Mouse (Mus musculus) lung, embryonic 14.5 days (tissue): Measurements from ENCODE around the gene Rnf43. TPM values are rescaled to one million over a fixed set of nuclear protein-coding genes. Genes with fewer than 3 reads are reported as not detected.

Source experiments
- ATAC-seq: fragments of 200-750 bp; cut with Nextera tagmentation; 2 replicates; pipeline ENCODE4 v1.8.0; 2017; ENCODE audit warnings: mild to moderate bottlenecking, moderate TSS enrichment, moderate library complexity; ENCODE audit not compliant: insufficient read depth
- DNase-seq: peaks from one replicate; pipeline ENCODE4 v3.0.0-alpha.2; 2015
- H3K27ac ChIP-seq: fragments of 300-500 bp; sonication (generic); 2 replicates; pipeline ENCODE4 v1.5.1; 2014; ENCODE audit warnings: low read depth, mild to moderate bottlenecking, moderate library complexity
- H3K27me3 ChIP-seq: fragments of 300-500 bp; sonication (generic); 2 replicates; pipeline ENCODE4 v1.6.1; 2014; ENCODE audit warnings: low read length, control low read depth; ENCODE audit not compliant: insufficient read depth
- H3K36me3 ChIP-seq: fragments of 300-500 bp; sonication (generic); 2 replicates; pipeline ENCODE4 v1.6.1; 2014; ENCODE audit warnings: control low read depth; ENCODE audit not compliant: insufficient read depth
- H3K4me1 ChIP-seq: fragments of 300-500 bp; sonication (generic); 2 replicates; pipeline ENCODE4 v1.6.1; 2014; ENCODE audit warnings: antibody characterized with exemption, control low read depth; ENCODE audit not compliant: insufficient read depth
- H3K4me2 ChIP-seq: fragments of 300-500 bp; sonication (generic); 2 replicates; pipeline ENCODE4 v1.6.1; 2014; ENCODE audit warnings: mild to moderate bottlenecking
- H3K4me3 ChIP-seq: fragments of 300-500 bp; sonication (generic); 2 replicates; pipeline ENCODE4 v1.5.1; 2014; ENCODE audit warnings: low read depth, low read length
- H3K9ac ChIP-seq: fragments of 300-500 bp; sonication (generic); 2 replicates; pipeline ENCODE4 v1.6.1; 2014
- H3K9me3 ChIP-seq: fragments of 300-500 bp; sonication (generic); 2 replicates; pipeline ENCODE4 v1.6.1; 2016; ENCODE audit warnings: low read depth, low read length, control low read depth
- CTCF ChIP-seq: IDR thresholded peaks from 2 replicates; pipeline ENCODE4 v1.5.1; 2016; ENCODE audit warnings: antibody characterized with exemption, low read depth
- WGBS: fragments of 180-500 bp; shearing (Covaris S2); extraction: QIAGEN DNeasy Blood & Tissue Kit; methylation state at CpG from one replicate; pipeline ENCODE4 v1.1.7; 2014; 5-methylcytosine and 5-hydroxymethylcytosine counted together
- polyA plus RNA-seq: library from polyadenylated mRNA; unstranded; fragments of >200 nt; fragmentation: Nextera tagmentation; extraction: Ambion mirVana; gene quantifications from 2 replicates; pipeline ENCODE4 v1.2.1, GENCODE M21; 2014

Gene Rnf43
- polyA plus RNA-seq, 1 experiment from 2014 or later, result 21.5 TPM

DNA sequence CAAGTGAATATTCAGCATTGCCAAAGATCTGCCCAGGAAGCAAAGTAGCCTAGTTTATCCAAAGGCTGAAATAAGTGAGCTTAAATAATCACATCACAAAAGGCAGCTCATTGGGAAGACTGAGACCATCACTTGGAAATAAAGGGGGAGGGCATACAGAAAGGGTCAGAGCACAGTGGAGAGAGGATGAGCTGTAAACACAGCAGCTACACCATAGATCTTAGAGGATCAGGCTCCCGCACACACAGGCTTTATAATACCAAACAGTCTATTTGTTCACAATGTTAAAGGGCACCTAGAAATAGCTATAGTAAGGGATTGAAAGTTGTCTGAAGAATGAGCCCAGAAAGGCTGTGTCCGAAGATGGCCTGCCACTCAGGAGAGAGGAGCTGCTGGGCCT, 23.7 kb upstream of the Rnf43 start:
- Histone ChIP-seq H3K4me1 (peaks cover 2% of the 10 kb centered on the region; the same call in 1 of the 2 replicates), H3K9ac (peak overlapping the region; percentile 71), H3K27ac (peak overlapping the region; percentile 46; the same call in 1 of the 2 replicates), H3K36me3 (0 out of 2 replicates have a peak, but pooled peaks cover 7% of the 10 kb centered on the region), H3K9me3 (no peaks in the 10 kb centered on the region), H3K27me3 (no peaks in the 10 kb centered on the region), H3K4me2 (peak overlapping the region; percentile 74), H3K4me3 (peak overlapping the region; percentile 43)
- ATAC-seq (peak; percentile 70; the same call in 1 of the 2 replicates), DNase-seq (no peak)
- WGBS, result 17% methylated on average over 2 of the region's 2 CpGs
- TF ChIP-seq CTCF, result no peak

DNA sequence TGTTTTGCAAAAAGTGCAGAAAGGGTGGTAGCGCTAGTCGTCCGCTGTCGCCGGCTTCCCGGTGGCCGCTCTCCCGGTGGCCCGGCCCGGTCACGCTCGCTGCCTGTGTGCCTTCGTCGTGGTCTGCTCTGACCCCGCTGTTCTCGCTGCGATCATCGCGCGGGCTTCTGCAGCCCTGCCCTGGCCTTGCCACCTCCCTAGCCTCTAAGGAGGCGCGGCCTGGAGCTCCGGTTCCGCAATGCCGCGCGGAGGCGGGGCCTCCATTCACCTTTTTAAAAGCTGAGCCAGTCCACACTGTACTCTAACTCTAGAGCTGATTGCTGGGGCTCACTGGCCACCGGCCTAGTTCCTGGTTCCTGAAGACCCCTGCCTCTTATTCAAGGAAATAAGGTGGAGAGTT, 23.3 kb upstream of the Rnf43 start:
- Histone ChIP-seq H3K4me2 (peak overlapping the region; percentile 74), H3K9ac (peak overlapping the region; percentile 71), H3K27me3 (no peaks in the 10 kb centered on the region), H3K4me3 (peak overlapping the region; percentile 43), H3K36me3 (0 out of 2 replicates have a peak, but pooled peaks cover 7% of the 10 kb centered on the region), H3K4me1 (peaks cover 2% of the 10 kb centered on the region; the same call in 1 of the 2 replicates), H3K9me3 (no peaks in the 10 kb centered on the region), H3K27ac (peak overlapping the region; percentile 46; the same call in 1 of the 2 replicates)
- WGBS, result 2% methylated on average over 29 of the region's 29 CpGs
- peak; percentile 91 for ATAC-seq
- TF ChIP-seq CTCF, result no peak
- peak; percentile 74 for DNase-seq

- Histone ChIP-seq H3K27ac (no peak overlapping the region), H3K27me3 (no peaks in the 10 kb centered on the region), H3K9me3 (no peaks in the 10 kb centered on the region), H3K4me3 (no peak overlapping the region), H3K4me2 (no peak overlapping the region), H3K4me1 (peaks cover 2% of the 10 kb centered on the region; the same call in 1 of the 2 replicates), H3K36me3 (no peaks in the 10 kb centered on the region), H3K9ac (no peak overlapping the region)
- TF ChIP-seq CTCF, result no peak
- ATAC-seq (no peak), DNase-seq (no peak)
Observed at GRCm38 (mm10) chr11:87642865-87643264, 19.7 kb upstream of the Rnf43 start.

DNA sequence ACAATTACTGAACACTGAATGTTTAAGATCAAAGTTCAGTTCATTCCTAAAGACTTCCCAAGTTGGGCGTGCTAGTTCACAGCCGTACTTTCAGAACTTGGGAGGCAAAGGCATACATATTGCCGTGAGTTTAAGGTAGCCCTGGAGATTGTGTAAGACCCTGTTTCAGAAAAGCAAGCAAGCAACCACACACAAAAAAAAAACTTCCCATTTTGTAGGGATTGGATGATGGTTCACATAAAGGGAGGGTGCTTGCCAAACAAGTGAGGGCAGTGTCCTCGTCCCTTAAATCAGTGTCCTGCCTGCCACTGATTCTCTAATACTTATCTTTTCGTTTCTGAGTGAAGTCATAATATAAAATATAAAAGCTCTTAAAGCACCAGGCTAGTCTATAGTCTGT, 7.8 kb upstream of the Rnf43 start:
- no peaks in the 10 kb centered on the region for H3K4me1 ChIP-seq
- H3K4me3 ChIP-seq, result no peak overlapping the region
- H3K27me3 ChIP-seq, result no peaks in the 10 kb centered on the region
- TF ChIP-seq CTCF, result no peak
- WGBS, result 71% methylated on average over 5 of the region's 5 CpGs
- ATAC-seq, result no peak
- no peaks in the 10 kb centered on the region for H3K9me3 ChIP-seq
- no peaks in the 10 kb centered on the region for H3K36me3 ChIP-seq
- no peak overlapping the region for H3K9ac ChIP-seq
- no peak overlapping the region for H3K27ac ChIP-seq
- no peak overlapping the region for H3K4me2 ChIP-seq
- no peak for DNase-seq

GRCm38 (mm10) chr11:87659216-87659615, 3.3 kb upstream of the Rnf43 start:
- ATAC-seq (no peak), DNase-seq (peak; percentile 21)
- Histone ChIP-seq H3K9ac (no peak overlapping the region), H3K4me3 (no peak overlapping the region), H3K9me3 (no peaks in the 10 kb centered on the region), H3K27me3 (no peaks in the 10 kb centered on the region), H3K4me2 (no peak overlapping the region), H3K36me3 (no peaks in the 10 kb centered on the region), H3K27ac (no peak overlapping the region), H3K4me1 (no peaks in the 10 kb centered on the region)
- 47% methylated on average over 7 of the region's 7 CpGs for WGBS
- TF ChIP-seq CTCF, result no peak

DNA sequence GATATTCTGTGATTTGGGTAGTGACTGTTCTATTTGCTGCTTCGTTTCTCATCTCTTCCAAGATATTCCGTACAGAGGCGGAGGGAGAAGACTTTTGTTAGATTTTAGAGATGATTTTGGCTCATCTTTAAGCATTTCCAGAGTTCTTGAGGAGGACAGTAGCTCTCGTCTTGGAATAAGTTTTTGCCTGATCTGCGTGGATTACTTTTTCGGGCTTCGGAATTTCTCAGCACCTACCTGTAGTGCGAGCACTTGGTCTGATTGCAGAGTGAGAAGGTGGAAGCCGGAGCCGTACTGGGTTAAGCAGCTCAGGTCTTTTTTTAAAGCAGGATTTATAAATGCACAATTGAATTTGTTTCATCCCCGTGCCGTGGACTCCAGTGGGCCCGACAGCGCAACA, 300 bp downstream of the Rnf43 start:
- peak overlapping the region; percentile 55 for H3K9ac ChIP-seq
- no peaks in the 10 kb centered on the region for H3K36me3 ChIP-seq
- no peaks in the 10 kb centered on the region for H3K4me1 ChIP-seq
- H3K4me2 ChIP-seq, result peak overlapping the region; percentile 55
- 11% methylated on average over 14 of the region's 14 CpGs for WGBS
- no peaks in the 10 kb centered on the region for H3K9me3 ChIP-seq
- H3K27ac ChIP-seq, result peak overlapping the region; percentile 71
- DNase-seq (peak; percentile 12), ATAC-seq (no peak)
- H3K4me3 ChIP-seq, result peak overlapping the region; percentile 46
- no peak for TF ChIP-seq CTCF
- H3K27me3 ChIP-seq, result no peaks in the 10 kb centered on the region

DNA sequence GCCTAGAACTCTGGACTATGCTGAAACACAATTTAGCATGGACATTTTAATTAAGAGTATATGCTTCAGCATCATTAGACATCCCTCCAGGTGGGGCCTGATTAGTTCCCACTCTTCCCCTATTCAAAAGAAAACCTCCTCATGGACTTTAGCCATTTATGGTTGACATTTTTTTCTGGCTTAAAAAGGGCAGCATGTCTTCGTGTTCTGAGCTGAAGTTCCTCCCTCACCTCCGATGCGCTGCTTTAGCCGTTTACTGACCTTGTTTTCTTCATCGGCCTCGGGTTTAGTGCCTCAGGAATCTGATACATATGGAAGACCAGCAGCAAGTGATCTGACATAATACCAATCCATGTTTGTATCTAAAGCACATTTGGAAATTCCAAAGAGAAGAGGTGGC, 1.4 kb downstream of the Rnf43 start:
- peak overlapping the region; percentile 43; the same call in 1 of the 2 replicates for H3K27ac ChIP-seq
- TF ChIP-seq CTCF, result no peak
- no peaks in the 10 kb centered on the region for H3K4me1 ChIP-seq
- no peak for DNase-seq
- peak overlapping the region; percentile 55 for H3K9ac ChIP-seq
- no peaks in the 10 kb centered on the region for H3K9me3 ChIP-seq
- peak overlapping the region; percentile 46 for H3K4me3 ChIP-seq
- 56% methylated on average over 6 of the region's 6 CpGs for WGBS
- H3K36me3 ChIP-seq, result no peaks in the 10 kb centered on the region
- H3K4me2 ChIP-seq, result peak overlapping the region; percentile 55
- no peak for ATAC-seq
- no peaks in the 10 kb centered on the region for H3K27me3 ChIP-seq
